Mouse (Mus musculus) frontal cortex, postnatal 25 days (tissue): ENCODE results near the gene A1bg.

ENCODE experiments used
- DNase-seq, 2 experiments: peaks; one replicate each; pipeline ENCODE4 v3.0.0; 2022; ENCODE audit warnings: low spot score in 2 of 2

A1bg gene

DNA sequence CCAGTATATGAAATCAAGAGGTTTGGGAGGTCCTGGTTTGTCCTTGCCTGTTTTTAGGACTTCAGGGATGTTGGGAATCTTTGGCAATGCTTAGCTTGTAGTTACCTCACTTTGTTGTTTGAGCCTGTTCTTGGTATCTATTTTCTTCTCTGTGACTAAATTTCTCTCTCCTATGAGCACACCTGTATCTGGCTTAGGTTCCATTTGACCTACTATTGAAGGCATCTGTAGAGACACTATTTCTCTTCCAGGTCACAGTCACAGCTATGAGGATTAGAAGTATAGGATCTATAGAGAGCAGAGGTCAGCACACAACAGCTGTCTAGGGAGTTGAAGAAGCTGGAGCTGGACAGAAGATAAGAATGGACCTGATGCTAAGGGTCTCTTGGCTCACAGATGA, at the start of gene A1bg:
TSS of gene A1bg (minus strand) at position 101 of the 400 bp plus-strand sequence.
- DNase-seq = no peak

DNA sequence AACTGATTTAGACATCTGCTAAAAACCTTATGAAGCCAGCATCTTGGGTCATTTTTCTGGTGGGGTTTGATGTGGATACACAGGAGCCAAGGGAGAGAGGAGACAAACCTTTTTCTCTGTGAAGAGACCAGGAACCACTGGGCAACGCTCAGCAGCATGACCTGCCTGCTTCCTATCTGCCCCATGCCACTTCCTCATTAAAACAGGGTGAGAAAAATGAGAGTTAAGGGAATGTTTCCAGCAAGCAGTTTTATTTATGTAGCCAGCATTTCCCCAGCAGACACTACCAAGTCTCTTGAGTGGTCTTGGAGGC, 45.7 kb upstream of the A1bg start:
- no peak for DNase-seq

DNA sequence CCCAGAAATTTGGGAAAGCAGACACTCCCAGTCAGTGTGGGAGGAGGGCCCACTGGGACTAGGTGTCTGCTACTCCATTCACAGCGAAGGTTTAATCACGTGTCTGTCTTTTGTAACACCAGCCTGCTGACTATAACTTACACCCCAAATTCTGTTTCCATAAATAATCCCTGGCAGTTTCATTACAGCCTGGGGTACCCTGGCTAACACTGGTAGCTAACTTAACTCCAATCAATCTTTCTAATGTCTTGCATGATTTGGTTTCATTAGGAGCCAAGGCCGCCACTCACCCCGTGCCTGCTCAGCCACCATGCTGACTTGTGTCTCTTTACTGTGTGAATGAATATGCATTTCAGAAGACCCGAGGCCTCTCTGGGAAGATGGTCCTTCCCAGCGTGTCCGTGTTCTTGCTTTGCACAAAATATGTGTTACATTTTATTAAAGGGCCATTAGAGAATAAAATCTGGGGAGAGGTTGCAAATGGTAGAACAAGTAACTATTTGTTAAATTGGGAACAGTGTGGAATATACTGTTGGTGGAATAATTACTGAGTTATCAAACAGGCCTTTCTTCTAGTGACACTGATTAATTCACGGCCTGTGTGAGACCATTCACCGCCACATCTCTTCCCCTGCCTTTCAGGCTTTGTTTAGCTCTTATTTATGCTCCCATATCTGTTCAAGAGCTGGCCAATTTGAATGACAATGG, 45.2 kb upstream of the A1bg start:
- DNase-seq = no peak

DNA sequence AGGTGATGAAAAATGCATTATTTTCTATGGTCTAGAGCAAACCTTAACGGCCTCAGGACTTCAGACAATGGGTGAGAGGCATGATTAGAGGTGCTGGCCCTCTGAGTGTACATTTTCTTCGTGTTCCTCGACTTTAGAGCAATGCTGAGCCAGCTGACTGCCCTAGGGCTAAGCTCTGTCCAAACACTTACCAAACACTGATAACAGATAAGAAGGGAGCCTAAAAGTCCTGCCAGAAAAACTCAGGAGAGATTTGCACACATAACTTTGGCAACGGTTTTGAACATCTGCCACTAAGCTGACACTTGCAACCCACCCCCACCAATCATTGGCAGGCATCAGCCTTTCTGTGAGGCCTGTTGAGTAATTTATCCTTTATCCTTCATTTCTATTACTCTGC, 2.9 kb upstream of the A1bg start:
- no peak for DNase-seq

DNA sequence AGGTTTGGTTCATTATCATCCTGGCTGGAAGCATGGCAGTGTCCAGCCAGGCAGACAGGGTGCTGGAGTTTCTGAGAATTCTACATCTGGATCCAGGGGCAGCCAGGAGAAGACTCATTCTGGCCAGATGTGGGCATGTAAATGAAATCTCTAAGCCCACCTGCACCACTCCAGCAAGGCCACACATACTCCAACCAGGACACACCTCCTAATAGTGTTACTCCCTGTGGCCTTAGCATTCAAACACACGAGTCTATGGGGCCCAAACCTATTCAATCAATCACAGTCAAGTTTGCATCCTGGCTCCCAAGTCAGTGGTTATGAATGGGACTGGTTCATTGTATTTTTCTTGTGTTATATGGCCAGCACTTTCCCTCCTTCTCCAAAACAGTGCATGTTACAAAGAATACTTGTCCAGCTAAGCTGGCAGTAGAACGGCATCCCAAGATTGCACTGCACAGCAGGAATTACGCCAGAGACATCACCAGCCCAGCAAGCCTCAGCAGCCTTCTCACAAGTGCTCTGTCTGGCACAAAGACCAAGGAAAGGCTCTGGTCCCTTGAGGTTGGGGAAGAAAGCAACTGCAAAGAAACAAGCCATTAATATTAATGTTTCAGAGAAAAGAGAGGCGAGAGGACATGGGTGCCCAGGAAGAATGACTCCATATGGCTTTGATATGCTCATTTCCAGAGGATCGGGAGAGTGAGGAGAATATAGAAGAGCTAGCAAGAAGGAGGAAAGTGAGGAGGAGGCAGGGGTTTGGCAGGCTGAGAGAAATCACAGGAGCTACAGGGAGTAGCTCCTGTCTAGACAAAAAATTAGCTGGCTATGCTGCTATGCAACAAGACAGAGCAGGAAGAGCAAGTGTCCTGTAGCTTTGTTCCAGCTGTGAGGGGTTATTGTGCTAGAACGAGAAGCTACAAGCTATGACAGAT, 18.8 kb downstream of the A1bg start:
- DNase-seq = no peak

DNA sequence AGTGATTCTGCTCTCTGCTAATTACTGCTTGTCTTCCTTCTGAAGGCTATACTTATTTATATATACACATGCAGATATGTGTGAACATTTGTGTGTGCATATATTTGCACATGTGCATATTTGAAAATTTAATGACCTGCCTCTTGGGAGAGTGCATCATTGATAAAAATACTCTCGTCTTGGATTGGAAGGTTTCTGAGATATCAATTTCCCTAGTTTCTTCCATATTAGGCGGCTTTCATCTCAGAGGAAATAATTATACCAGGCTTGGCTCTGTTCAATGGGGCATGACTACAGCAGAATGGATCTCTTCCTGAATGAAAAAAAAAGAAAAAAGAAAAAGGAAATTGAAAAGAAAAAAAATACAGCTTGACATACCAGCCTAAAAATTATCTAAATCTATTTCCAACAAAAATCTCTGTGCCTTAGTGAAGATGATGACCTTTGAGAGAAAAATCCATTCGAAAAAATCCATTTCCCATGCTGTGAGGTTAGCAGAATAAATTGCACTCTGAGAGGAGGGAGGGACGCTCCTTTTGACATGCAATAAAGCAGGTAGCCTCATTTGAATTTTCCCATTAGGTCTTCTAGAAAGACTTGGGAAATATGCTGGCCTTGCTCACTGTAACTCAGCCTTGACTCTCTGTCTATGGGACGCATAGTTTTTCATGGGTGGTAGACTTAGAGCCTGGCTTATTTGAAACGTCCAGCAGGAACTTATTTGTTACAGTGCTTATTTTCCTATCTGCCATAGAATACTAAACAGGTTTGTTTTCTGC, 24.4 kb downstream of the A1bg start:
- DNase-seq = no peak

DNA sequence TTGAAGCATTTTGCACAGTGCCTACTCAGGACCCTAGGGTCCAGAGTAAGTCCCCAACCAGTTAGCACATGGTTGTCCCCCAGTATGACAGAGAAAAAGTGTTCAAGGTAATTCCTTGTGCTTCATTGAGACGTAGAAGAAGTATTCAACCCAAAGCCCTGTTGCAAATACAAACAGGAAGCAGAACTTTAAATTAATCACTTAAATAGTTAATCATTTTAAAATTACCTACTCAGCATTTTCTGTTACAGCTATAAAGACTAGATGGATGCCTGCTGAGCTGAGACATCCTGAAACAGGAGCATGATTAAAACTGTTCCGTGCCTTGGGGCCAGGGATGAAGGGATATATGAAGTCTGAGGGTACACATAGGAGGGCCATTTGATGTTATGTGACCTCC, 26.8 kb downstream of the A1bg start:
- no peak for DNase-seq

DNA sequence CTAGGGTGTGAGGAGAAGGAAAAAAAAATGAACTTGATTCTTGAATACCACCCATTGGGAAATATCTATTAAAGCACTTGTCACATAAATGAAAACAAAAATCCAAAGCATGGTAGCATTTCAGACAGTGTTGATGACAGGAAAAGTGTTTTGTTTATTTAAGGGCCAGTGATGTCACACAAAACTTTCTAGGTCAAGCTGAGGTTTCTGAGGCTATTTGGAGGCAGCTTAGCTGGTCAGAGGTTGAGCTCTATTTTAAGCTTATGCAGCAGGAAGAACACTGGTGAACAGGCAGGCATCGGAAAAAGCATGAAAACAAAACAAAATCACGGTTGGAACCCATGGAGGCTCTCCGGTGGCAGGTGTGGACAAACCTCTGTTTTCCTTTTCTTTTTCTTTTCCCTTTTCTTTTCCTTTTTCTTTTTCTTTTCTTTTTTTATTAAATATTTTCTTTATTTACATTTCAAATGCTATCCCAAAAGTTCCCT, 29.8 kb downstream of the A1bg start:
- DNase-seq = no peak

DNA sequence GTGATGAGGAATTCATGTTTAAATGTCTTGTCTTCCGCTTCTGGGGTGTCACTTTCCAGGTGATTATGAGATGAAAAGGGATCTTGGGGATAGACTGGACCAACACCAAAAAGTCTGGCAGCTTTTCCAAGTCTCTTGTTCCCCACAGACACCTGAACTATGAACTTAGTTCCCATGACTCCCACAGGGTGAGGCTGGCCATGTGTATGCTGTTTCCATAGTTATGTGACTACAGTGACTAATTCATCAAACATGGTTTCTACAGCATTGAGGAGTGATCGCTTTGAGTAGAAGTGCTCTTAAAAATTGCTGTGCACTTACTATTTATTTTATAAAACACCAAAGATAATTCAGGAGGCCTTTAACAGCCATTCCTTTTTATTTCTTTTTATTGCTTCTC, 34.1 kb downstream of the A1bg start:
- DNase-seq = no peak

DNA sequence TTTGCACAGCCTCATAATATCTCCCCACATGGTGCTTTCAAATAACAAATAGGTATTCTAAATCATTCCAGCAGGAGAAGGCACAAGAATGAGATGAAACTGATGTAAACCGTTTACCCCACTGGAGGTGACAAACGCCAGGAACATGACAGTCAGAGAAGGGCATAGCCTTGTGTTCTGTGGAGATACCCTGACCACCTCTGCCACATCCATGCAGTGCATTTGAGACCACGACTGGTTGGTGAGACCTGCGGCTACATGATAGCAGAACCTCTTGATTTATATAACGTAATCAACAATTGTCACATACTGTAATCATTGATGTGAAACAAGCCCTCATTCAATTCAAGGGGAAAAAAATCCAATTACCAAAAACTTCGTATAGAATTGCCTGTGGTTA, 47.1 kb downstream of the A1bg start:
- DNase-seq = no peak

DNA sequence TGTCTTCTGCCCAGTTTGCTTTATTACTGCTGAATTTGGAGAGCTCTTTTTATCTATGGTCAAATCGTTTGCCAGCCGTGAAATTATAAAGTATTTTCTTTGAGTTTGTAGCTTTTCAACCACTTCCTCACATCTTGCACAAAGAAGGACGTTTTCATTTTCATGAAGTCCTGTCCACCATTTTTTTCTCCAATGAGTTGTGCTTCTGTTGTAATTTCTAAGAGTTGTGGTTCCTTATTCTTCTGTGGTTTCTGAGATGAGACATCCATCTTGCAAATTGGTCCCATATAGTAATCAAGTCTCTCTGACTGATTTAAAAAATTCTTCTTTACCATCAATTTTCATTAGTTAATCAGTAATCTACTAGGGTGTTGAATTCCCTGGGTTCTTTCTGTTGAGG, 60.4 kb downstream of the A1bg start:
- no peak for DNase-seq

DNA sequence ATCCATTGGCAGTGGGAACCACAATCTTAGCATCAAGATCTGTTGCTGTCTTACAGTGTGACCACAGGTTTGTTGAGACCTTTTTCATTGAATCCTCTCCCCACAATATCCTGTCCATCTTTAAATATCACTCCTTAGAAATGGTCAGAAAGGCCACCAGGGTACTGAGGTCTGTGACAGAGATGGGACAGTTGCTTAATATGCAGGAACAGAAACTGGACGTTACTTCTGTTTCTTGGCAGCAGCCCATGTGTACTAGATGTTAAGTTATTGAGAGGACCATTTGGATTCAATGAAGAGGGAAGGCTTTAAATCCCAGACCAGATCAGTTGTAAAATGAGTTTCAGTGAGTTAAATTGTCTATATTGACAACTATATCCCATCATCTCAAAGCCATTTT, 67.7 kb downstream of the A1bg start:
- DNase-seq = no peak

DNA sequence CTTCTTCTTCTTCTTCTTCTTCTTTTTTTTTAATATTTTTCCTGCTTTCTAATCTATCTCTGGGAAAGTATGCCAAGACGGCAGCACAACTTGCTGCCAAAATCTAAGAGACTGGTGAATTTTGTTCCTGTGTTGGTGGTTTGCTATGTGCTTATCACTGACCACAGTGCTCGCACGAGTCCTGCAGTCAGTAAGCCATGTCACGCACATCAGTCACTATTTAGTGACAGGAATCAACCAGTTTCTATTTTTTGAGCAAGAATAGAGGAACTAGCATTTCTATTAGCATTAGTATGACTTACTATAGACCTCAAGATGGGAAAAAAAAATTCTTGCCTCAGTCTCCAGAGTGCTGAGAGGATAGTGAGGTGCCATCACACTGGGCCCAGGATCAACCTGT, 68.7 kb downstream of the A1bg start:
- no peak for DNase-seq

DNA sequence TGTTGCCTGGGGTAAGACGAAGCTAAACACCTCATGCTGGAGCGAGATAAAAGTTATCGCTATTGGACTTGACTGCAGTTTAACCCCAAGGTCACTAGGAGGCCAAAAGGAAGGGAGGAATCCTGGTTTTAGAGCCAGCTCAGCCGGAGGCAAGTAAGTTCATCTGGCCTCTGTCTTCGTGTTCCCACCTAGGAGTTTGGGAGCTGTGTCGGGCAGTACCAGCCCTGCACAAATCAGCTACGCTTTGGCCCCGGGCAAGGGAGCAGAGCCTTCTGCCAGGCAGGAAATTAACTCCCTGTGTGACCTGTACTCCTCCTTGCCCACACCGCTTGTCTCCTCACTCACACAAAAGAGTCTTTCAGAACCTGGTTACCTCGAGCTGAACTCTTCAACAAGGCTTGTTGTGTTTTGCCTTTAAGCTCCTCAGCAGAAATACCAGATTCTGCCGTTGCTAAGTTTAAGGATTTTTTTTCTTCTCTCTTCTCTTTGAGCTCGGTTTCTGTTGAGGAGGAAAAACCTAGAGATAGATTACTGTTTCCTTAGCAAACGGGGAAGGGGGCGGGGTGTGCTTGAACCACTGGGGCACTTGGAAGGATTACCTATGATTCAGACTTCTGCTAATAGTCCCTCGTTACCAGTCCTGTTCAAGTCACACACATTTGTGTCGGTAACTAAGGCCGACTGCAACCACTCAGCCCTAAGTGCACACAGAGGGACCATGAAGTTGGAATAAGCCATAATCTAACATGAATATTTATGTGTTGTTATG, 69.4 kb downstream of the A1bg start, which contains the start of gene Fam84b:
TSS of gene Fam84b (minus strand) at position 548 of the 769 bp plus-strand sequence.
- no peak for DNase-seq

DNA sequence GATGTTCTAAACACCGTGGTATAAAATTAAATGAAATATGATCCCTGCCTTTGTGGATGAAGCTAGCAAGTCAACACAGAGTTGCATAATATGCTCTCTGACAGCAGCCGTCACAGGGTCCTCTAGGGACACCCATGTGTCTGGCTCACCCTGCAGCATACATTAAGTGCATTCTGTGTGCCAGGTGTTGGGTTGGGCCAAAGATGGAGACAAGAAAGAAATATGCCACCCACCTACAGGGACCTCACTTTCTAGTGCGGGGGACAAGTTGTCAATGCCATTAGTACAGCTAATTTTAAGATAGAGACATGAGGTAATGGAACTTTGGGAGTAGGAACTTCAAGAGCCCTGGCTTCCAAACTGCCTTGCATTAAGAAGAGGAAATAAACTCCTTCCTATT, 74.2 kb downstream of the A1bg start:
- peak; percentile 12 to 17 for DNase-seq
